Mouse (Mus musculus) embryonic facial prominence, embryonic 12.5 days (tissue): ENCODE results near the gene Chil5. TPM values are rescaled to one million over a fixed set of nuclear protein-coding genes. Genes with fewer than 3 reads are reported as not detected.
"Not testable (repeated sequence)": the region's sequence is repeated elsewhere in the genome, so short reads cannot be mapped to it uniquely, and the experiment has no call there.

Experiments
- ATAC-seq: fragments of 200-750 bp; cut with Nextera tagmentation; 2 replicates; pipeline ENCODE4 v1.8.0; 2017; ENCODE audit not compliant: insufficient number of reproducible peaks, insufficient read depth, low FRiP score, low TSS enrichment
- H3K27ac ChIP-seq: fragments of 300-500 bp; sonication (generic); 2 replicates; pipeline ENCODE4 v1.5.1; 2016; ENCODE audit warnings: mild to moderate bottlenecking
- H3K27me3 ChIP-seq: fragments of 300-500 bp; sonication (generic); 2 replicates; pipeline ENCODE4 v1.6.1; 2016; ENCODE audit warnings: mild to moderate bottlenecking, moderate library complexity
- H3K36me3 ChIP-seq: fragments of 300-500 bp; sonication (generic); 2 replicates; pipeline ENCODE4 v1.6.1; 2016; ENCODE audit warnings: mild to moderate bottlenecking
- H3K4me1 ChIP-seq: fragments of 300-500 bp; sonication (generic); 2 replicates; pipeline ENCODE4 v1.6.1; 2016
- H3K4me2 ChIP-seq: fragments of 300-500 bp; sonication (generic); replicated peaks from 2 replicates; pipeline ENCODE4 v1.6.1; 2016; ENCODE audit warnings: mild to moderate bottlenecking, moderate library complexity
- H3K4me3 ChIP-seq: fragments of 300-500 bp; sonication (generic); 2 replicates; pipeline ENCODE4 v1.5.1; 2016; ENCODE audit warnings: mild to moderate bottlenecking
- H3K9ac ChIP-seq: fragments of 300-500 bp; sonication (generic); 2 replicates; pipeline ENCODE4 v1.6.1; 2016; ENCODE audit warnings: mild to moderate bottlenecking, moderate library complexity
- H3K9me3 ChIP-seq: fragments of 300-500 bp; sonication (generic); 2 replicates; pipeline ENCODE4 v1.6.1; 2016; ENCODE audit warnings: mild to moderate bottlenecking, moderate library complexity
- WGBS: fragments of 180-500 bp; shearing (Covaris S2); methylation state at CpG from one replicate; pipeline ENCODE4 v1.1.7; 2016; 5-methylcytosine and 5-hydroxymethylcytosine counted together
- polyA plus RNA-seq: library from polyadenylated mRNA; unstranded; fragments of >200 nt; fragmentation: Nextera tagmentation; extraction: Ambion mirVana; gene quantifications from 2 replicates; pipeline ENCODE4 v1.2.1, GENCODE M21; 2016

Chil5 gene
- polyA plus RNA-seq: not detected in 2 replicates

GRCm38 (mm10) chr3:106032781-106033180 lies at the start of gene Chil5:
Gene Chil5, minus strand, starts transcription at chr3:106032814.
- Histone ChIP-seq H3K27me3 (no peaks in the 10 kb centered on the region), H3K36me3 (no peaks in the 10 kb centered on the region), H3K4me1 (no peaks in the 10 kb centered on the region), H3K9me3 (no peaks in the 10 kb centered on the region), H3K9ac (no peak within 1 kb of the TSS), H3K27ac (no peak within 1 kb of the TSS), H3K4me3 (no peak within 1 kb of the TSS), H3K4me2 (no peak within 1 kb of the TSS)
- WGBS: 92% methylated on average over 1 of the region's 1 CpGs
- no peak for ATAC-seq

- 73% methylated on average over 1 of the region's 1 CpGs for WGBS
- H3K4me2 ChIP-seq: no peak overlapping the region
- no peaks in the 10 kb centered on the region for H3K27me3 ChIP-seq
Observed at GRCm38 (mm10) chr3:106074824-106075223, 42.2 kb upstream of the Chil5 start.

GRCm38 (mm10) chr3:106070994-106071393 lies 38.4 kb upstream of the Chil5 start:
- H3K9ac ChIP-seq: no peak overlapping the region
- H3K27me3 ChIP-seq: no peaks in the 10 kb centered on the region
- ATAC-seq: no peak

More at GRCm38 (mm10) chr3:106074824-106075223, 42.2 kb upstream of the Chil5 start:
- H3K9ac ChIP-seq: no peak overlapping the region
- H3K27ac ChIP-seq: no peak overlapping the region
- H3K4me3 ChIP-seq: no peak overlapping the region
- H3K9me3 ChIP-seq: no peaks in the 10 kb centered on the region
- no peaks in the 10 kb centered on the region for H3K36me3 ChIP-seq
- no peaks in the 10 kb centered on the region for H3K4me1 ChIP-seq
- no peak for ATAC-seq

GRCm38 (mm10) chr3:106067707-106068106 lies 35.1 kb upstream of the Chil5 start:
- not testable (repeated sequence) for H3K9ac ChIP-seq, H3K4me1 ChIP-seq, H3K27ac ChIP-seq, H3K9me3 ChIP-seq, H3K4me3 ChIP-seq, ATAC-seq, H3K4me2 ChIP-seq, H3K27me3 ChIP-seq, H3K36me3 ChIP-seq
- 31% methylated on average over 5 of the region's 5 CpGs for WGBS

More at GRCm38 (mm10) chr3:106070994-106071393, 38.4 kb upstream of the Chil5 start:
- no peaks in the 10 kb centered on the region for H3K4me1 ChIP-seq
- H3K27ac ChIP-seq: no peak overlapping the region
- H3K4me2 ChIP-seq: no peak overlapping the region
- no peak overlapping the region for H3K4me3 ChIP-seq
- H3K9me3 ChIP-seq: no peaks in the 10 kb centered on the region
- WGBS: 96% methylated on average over 2 of the region's 2 CpGs
- no peaks in the 10 kb centered on the region for H3K36me3 ChIP-seq

- H3K27me3 ChIP-seq: no peaks in the 10 kb centered on the region
- H3K4me2 ChIP-seq: no peak overlapping the region
- H3K9me3 ChIP-seq: no peaks in the 10 kb centered on the region
- no peaks in the 10 kb centered on the region for H3K36me3 ChIP-seq
- no peak overlapping the region for H3K9ac ChIP-seq
- ATAC-seq: no peak
- 78% methylated on average over 3 of the region's 3 CpGs for WGBS
- H3K4me1 ChIP-seq: no peaks in the 10 kb centered on the region
- H3K27ac ChIP-seq: no peak overlapping the region
- no peak overlapping the region for H3K4me3 ChIP-seq
Observed at GRCm38 (mm10) chr3:106057966-106058365, 25.4 kb upstream of the Chil5 start.

- no peak overlapping the region for H3K9ac ChIP-seq
- H3K36me3 ChIP-seq: no peaks in the 10 kb centered on the region
- H3K27me3 ChIP-seq: no peaks in the 10 kb centered on the region
- no peak overlapping the region for H3K27ac ChIP-seq
- 63% methylated on average over 18 of the region's 18 CpGs for WGBS
- H3K4me1 ChIP-seq: no peaks in the 10 kb centered on the region
- no peaks in the 10 kb centered on the region for H3K9me3 ChIP-seq
- ATAC-seq: no peak
- H3K4me2 ChIP-seq: no peak overlapping the region
- H3K4me3 ChIP-seq: no peak overlapping the region
Observed at GRCm38 (mm10) chr3:106051896-106052295, 19.3 kb upstream of the Chil5 start.

- H3K9ac ChIP-seq: no peak overlapping the region
- H3K4me3 ChIP-seq: no peak overlapping the region
- no peaks in the 10 kb centered on the region for H3K4me1 ChIP-seq
- no peaks in the 10 kb centered on the region for H3K36me3 ChIP-seq
- no peak overlapping the region for H3K4me2 ChIP-seq
- ATAC-seq: no peak
- H3K27me3 ChIP-seq: no peaks in the 10 kb centered on the region
- no peaks in the 10 kb centered on the region for H3K9me3 ChIP-seq
- no peak overlapping the region for H3K27ac ChIP-seq
- WGBS: 86% methylated on average over 2 of the region's 2 CpGs
Observed at GRCm38 (mm10) chr3:106040306-106040705, 7.7 kb upstream of the Chil5 start.

- Histone ChIP-seq H3K4me3 (no peak overlapping the region), H3K4me2 (no peak overlapping the region), H3K4me1 (no peaks in the 10 kb centered on the region), H3K9ac (no peak overlapping the region), H3K27ac (no peak overlapping the region), H3K36me3 (no peaks in the 10 kb centered on the region), H3K9me3 (no peaks in the 10 kb centered on the region), H3K27me3 (no peaks in the 10 kb centered on the region)
- ATAC-seq: no peak
- WGBS: 83% methylated on average over 2 of the region's 2 CpGs
Observed at GRCm38 (mm10) chr3:106024135-106024534, 8.5 kb downstream of the Chil5 start.

GRCm38 (mm10) chr3:106021840-106022239 lies 10.8 kb downstream of the Chil5 start:
- no peaks in the 10 kb centered on the region for H3K36me3 ChIP-seq
- no peak overlapping the region for H3K27ac ChIP-seq
- no peak overlapping the region for H3K4me3 ChIP-seq
- no peak overlapping the region for H3K4me2 ChIP-seq
- H3K4me1 ChIP-seq: no peaks in the 10 kb centered on the region
- H3K27me3 ChIP-seq: no peaks in the 10 kb centered on the region
- H3K9ac ChIP-seq: no peak overlapping the region
- ATAC-seq: no peak
- H3K9me3 ChIP-seq: no peaks in the 10 kb centered on the region

GRCm38 (mm10) chr3:106014546-106014945 lies 18.1 kb downstream of the Chil5 start, which contains the start of gene Pifo:
Gene Pifo, minus strand, starts transcription at chr3:106014646.
- Histone ChIP-seq H3K4me3 (no peak within 1 kb of the TSS), H3K36me3 (no peaks in the 10 kb centered on the region), H3K9me3 (no peaks in the 10 kb centered on the region), H3K27me3 (no peaks in the 10 kb centered on the region), H3K4me1 (no peaks in the 10 kb centered on the region), H3K4me2 (no peak within 1 kb of the TSS), H3K9ac (no peak within 1 kb of the TSS), H3K27ac (no peak within 1 kb of the TSS)
- no peak for ATAC-seq
- WGBS: 77% methylated on average over 2 of the region's 2 CpGs

GRCm38 (mm10) chr3:106003360-106003759 lies 29.3 kb downstream of the Chil5 start:
- not testable (repeated sequence) for H3K9me3 ChIP-seq, H3K4me2 ChIP-seq, H3K4me1 ChIP-seq, H3K36me3 ChIP-seq, H3K9ac ChIP-seq, H3K27me3 ChIP-seq, ATAC-seq, H3K27ac ChIP-seq, H3K4me3 ChIP-seq
- 71% methylated on average over 10 of the region's 10 CpGs for WGBS

GRCm38 (mm10) chr3:106001416-106002370 lies 30.9 kb downstream of the Chil5 start:
- Histone ChIP-seq H3K9ac (no peak overlapping the region), H3K4me3 (peak overlapping the region; percentile 16; the same call in 1 of the 2 replicates)
- WGBS: 23% methylated on average over 17 of the region's 17 CpGs

More at GRCm38 (mm10) chr3:106001416-106002370, 30.9 kb downstream of the Chil5 start:
- Histone ChIP-seq H3K4me1 (0 out of 2 replicates have a peak, but pooled peaks cover 9% of the 10 kb centered on the region), H3K27ac (no peak overlapping the region), H3K9me3 (no peaks in the 10 kb centered on the region), H3K27me3 (no peaks in the 10 kb centered on the region), H3K36me3 (no peaks in the 10 kb centered on the region), H3K4me2 (peak overlapping the region; percentile 40)
- ATAC-seq: peak; percentile 93
